In genomic region chr10:121686153-121686660, GRCm38 (mm10) we compare ENCODE assay signal across 12 mouse cellular contexts. TPM values are rescaled to one million over a fixed set of nuclear protein-coding genes. Genes with fewer than 3 reads are reported as not detected.
DNase-seq lines count a peak whose midpoint lies in the region; ATAC-seq lines count a peak whose summit lies in the region.
"Had no signal": no experiment of that assay in that cellular context is flagged by ENCODE, and none has a peak within 500 bp of the region (broad histone marks: within the 10 kb centered on the region; RNA-seq: fewer than 3 reads in every experiment).

No protein-coding gene starts in this region.

- no peak overlapping the region for H3K9ac ChIP-seq in kidney, embryonic 14.5 days (ENCODE audit: low read depth, low read length)
- H3K9ac ChIP-seq: embryonic facial prominence, embryonic 13.5 days; intestine, embryonic 15.5 days; neural tube, embryonic 12.5 days had no signal

- H3K27me3 ChIP-seq in kidney, embryonic 14.5 days (ENCODE audit: control insufficient read depth, insufficient read depth, low read length) = no peaks in the 10 kb centered on the region
- H3K27me3 ChIP-seq: embryonic facial prominence, embryonic 13.5 days; intestine, embryonic 15.5 days; neural tube, embryonic 12.5 days had no signal

- peak; percentile 17 for DNase-seq in kidney, adult 9 months
- peak; percentile 38 for DNase-seq in right cerebral cortex, postnatal 4 days
- DNase-seq in right cerebral cortex, postnatal 36 days (ENCODE audit: low spot score in 2 of 2) = no peak
- DNase-seq in embryo, embryonic 10 days (ENCODE audit: low spot score) = peak; percentile 59
- DNase-seq in retina, postnatal 1 day = peak; percentile 31

- H3K4me1 ChIP-seq in kidney, embryonic 14.5 days (ENCODE audit: control insufficient read depth, insufficient read depth, low read length) = no peaks in the 10 kb centered on the region
- H3K4me1 ChIP-seq: intestine, embryonic 15.5 days had no signal

- H3K9me3 ChIP-seq in kidney, embryonic 14.5 days (ENCODE audit: control insufficient read depth, low read length) = no peaks in the 10 kb centered on the region
- H3K9me3 ChIP-seq: embryonic facial prominence, embryonic 13.5 days; intestine, embryonic 15.5 days; neural tube, embryonic 12.5 days had no signal

- no peak overlapping the region for H3K4me2 ChIP-seq in kidney, embryonic 14.5 days (replicated peaks; ENCODE audit: low read depth, low read length)
- H3K4me2 ChIP-seq: embryonic facial prominence, embryonic 13.5 days; intestine, embryonic 15.5 days; neural tube, embryonic 12.5 days had no signal

- H3K4me3 ChIP-seq in kidney, embryonic 14.5 days (ENCODE audit: low read length) = no peak overlapping the region
- H3K4me3 ChIP-seq: embryonic facial prominence, embryonic 13.5 days; intestine, embryonic 15.5 days; neural tube, embryonic 12.5 days had no signal

- no peaks in the 10 kb centered on the region for H3K36me3 ChIP-seq in kidney, embryonic 14.5 days (ENCODE audit: control insufficient read depth, insufficient read depth, low read length)
- H3K36me3 ChIP-seq: embryonic facial prominence, embryonic 13.5 days; intestine, embryonic 15.5 days; neural tube, embryonic 12.5 days had no signal

- no peak for ATAC-seq in kidney, embryonic 14.5 days (ENCODE audit: low FRiP score, low TSS enrichment)
- no peak for ATAC-seq in frontal cortex, adult (ENCODE audit: low TSS enrichment)
- ATAC-seq: intestine, embryonic 15.5 days had no signal

- 83% methylated on average over 4 of the region's 4 CpGs for WGBS in kidney, embryonic 14.5 days

- H3K27ac ChIP-seq in kidney, embryonic 14.5 days (ENCODE audit: low read depth, low read length) = no peak overlapping the region
- H3K27ac ChIP-seq: embryonic facial prominence, embryonic 13.5 days; intestine, embryonic 15.5 days; macrophage; neural tube, embryonic 12.5 days had no signal

RNA-seq across cellular contexts. Expression of gene D930020B18Rik, which starts 44.8 kb away (rescaled TPM):
- polyA plus RNA-seq in kidney, embryonic 14.5 days (2014; fragmentation: Nextera tagmentation; extraction: Ambion mirVana) = 0.20 and 0.50 TPM in 2 replicates
- polyA plus RNA-seq: macrophage; neural tube, embryonic 12.5 days; spleen, adult 2 months had no signal

RNA-seq across cellular contexts. Expression of gene BC048403, which starts 53.5 kb away (rescaled TPM):
- polyA plus RNA-seq in kidney, embryonic 14.5 days (2014; fragmentation: Nextera tagmentation; extraction: Ambion mirVana) = 2.6 and 3.6 TPM in 2 replicates

Comparison
In these comparisons a context has a peak if more than half of its experiments do, and no peak if none do; other contexts are left out.
1. DNase-seq: peak in kidney, adult 9 months (single experiment), right cerebral cortex, postnatal 4 days (single experiment), embryo, embryonic 10 days (single experiment) and retina, postnatal 1 day (single experiment); none in right cerebral cortex, postnatal 36 days (0 of 2).